Mouse (Mus musculus) hindlimb bud, embryonic 11.5 days (tissue): Measurements from ENCODE around the gene Acer2.

ENCODE experiments used
- DNase-seq: peaks from one replicate; pipeline ENCODE4 v3.0.0-alpha.2; 2012; ENCODE audit warnings: low read depth, low spot score; ENCODE audit errors: extremely low spot score

Acer2 gene

DNA sequence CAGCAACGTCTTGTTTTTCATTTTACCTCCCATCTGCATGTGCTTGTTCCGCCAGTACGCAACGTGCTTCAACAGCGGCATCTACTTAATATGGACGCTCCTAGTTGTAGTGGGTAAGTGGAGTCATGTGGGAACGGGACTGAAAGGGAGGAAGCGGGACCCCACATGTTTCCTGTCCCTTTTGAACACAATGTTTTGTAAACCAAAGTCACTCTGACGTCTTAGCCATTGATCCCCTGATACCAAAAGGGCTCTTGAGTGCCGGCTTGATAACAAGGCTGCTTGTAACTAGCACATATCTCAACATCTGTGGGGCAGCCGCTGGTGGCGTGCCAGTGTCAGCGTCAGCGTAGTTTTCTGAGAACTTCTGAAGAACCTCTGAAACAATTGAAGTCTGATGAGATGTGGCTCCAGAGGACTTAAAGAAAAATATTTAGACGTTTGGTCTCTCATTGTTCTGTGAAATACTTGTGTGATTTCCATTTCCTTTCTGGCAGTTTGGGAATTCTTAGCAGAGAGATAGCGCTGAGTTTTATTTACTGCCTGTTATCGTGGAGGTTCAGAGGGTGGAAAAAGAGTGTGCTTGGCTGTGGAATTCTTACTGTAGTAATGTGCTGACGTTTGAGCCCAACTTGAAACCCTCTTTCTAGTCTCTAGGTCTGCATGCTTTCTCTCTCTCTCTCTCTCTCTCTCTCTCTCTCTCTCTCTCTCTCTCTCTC is 12.1 kb downstream of the Acer2 start:
- no peak for DNase-seq

DNA sequence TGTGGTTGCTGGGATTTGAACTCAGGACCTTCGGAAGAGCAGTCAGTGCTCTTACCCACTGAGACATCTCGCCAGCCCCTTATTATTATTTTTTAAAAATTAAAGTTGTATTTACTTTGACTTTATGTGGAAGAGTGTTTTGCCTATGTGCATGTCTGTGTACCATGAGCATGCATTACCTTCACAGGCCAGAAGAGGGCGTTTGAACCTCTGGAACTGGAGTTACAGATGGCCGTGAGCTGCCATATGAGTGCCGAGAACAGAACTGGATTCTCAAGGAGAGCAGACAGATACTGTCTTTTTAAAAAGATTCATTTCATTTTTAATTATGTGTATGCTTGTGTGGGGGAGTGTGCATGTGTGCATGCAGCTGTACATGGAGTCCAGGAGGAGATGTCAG is 13.7 kb downstream of the Acer2 start:
- no peak for DNase-seq

DNA sequence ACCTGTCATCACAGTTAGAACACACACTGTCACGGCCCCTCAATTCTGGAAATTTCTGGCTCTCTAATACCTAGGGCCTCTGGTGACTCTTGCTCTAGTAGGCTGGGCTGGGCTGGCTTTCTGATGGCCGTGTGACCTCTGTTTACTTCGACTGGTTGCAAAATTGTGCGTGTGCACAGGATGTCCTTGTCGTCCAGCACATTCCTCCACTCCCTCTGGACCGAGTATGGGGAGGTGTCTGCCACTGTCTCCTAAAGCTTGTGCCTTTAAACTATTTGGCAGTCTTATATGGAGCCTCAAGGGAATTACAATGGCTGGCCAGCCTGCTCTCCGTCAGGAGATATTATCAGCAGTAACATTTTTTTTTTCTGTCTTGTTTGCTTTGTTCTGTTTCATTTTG is 23.2 kb downstream of the Acer2 start:
- no peak for DNase-seq

DNA sequence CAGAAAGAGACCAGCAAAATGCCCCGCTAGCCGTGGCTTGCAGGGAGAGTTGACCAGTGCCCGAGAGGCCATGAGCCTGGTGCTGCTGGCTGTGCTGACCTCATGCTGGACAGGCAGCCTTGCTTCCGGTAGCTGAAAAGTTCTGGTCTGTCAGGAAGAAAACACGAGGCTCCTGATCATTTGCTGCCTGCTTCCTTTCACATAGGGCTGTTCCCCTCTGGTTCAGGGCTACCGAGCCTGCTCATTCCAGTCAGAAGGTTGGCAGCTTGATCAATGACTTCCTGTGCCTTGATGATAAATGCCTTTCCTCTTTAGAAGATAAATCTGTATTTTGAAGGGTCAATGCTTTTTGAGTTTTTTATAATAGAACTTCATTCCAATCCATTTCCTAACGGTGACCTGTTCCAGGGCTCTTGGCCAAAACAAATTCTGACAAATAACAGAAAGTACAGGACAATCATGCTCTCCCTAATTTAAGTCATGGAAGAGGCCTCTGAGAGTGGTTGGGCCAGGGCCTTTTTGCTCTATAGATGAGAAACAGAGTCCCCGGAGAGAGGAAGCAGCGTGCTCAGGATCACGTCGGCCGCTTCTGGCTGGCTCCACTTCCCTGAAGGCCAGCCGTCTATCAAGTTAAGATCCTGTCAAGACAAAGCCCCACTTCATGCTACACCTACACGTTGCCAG is 24.7 kb downstream of the Acer2 start:
- no peak for DNase-seq

DNA sequence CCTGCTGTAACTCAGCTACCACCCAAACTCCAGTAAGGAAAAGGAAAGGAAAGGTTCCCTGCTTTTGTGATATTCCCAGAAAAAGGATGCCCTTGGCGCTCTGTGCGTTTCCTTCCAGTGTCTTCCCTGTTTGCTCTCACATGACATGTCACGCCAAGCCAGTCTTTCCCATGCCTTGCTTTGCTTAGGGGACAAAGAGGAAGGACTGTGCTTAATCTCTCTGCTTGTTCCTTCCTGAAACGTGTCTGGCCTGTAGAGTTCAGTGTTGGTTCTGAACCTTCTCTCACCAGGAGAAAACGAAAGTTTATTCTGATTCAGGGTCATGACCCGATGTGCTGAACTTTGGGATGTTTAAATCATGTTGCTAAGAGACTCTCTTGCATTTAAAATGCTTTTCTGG is 28.2 kb downstream of the Acer2 start:
- DNase-seq, result no peak

DNA sequence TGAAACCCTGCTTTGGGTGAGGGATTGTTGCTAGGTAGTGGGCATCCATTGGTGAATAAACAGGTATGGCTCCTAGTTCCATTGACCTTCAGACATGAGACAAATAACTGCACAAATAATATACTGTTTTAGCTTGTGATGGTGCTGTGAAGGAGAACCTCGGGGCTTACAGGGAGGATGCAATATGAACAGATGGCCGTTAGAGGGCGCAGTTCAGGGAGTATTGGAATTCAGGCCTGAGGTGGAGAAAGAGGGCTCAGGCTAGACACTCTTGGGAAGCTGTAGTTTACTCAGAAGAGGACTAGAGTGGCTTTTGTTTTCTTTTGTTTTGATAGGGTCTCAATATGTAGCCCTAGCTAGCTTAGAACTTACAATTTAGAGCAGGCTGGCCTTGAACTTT is 30.8 kb downstream of the Acer2 start:
- DNase-seq, result no peak

DNA sequence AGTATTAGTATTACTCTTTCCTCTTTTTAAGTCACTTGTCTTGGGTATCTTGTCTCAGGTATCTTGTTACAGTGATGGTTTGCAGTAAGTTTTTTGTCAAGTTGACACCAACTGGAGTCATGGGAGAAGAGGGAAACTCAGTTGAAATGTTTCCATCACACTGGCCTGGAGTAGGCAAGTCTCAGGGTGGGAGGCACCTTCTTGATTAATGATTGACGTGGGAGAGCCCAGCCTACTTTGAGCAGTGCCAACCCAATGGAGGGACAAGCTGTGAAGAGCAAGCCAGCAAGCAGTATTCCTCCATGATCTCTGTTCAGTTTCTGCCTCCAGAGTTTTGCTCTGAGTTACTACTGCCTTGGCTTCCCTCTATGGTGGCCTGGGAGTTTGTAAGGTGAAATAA is 31.7 kb downstream of the Acer2 start:
- no peak for DNase-seq

DNA sequence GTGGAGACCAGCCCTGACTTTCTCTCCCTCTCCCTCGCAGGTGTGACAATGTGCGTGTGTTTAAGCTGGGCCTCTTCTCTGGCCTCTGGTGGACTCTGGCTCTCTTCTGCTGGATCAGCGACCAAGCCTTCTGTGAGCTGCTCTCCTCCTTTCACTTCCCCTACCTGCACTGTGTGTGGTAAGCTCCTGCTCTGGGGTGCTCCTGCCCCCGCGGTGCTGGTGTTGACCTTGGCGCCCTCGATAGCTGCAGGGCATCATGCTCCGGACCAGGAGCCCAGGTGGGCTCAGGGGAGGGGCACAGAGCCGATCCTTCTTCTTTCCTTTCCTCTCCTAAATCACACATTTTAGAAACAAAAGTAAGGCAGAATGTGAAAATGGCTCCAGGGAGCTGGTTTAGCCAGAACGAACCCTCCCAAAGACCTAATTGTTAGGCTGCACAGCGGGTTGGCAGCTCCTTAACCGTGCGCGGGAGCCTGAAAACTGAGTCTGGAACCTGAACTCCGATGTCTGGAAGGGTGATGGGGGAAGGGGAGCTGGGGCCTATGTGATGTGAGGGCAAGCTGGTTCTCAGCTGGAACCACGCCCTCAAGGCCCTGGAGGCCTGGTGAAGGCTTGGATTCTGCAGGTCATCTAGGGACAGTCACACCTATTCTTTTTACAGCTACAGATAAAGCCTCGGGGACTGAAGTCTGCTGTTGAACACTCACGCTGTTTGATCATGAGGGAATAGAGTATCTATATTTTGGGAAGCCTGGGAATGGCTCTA is 37.6 kb downstream of the Acer2 start:
- no peak for DNase-seq

DNA sequence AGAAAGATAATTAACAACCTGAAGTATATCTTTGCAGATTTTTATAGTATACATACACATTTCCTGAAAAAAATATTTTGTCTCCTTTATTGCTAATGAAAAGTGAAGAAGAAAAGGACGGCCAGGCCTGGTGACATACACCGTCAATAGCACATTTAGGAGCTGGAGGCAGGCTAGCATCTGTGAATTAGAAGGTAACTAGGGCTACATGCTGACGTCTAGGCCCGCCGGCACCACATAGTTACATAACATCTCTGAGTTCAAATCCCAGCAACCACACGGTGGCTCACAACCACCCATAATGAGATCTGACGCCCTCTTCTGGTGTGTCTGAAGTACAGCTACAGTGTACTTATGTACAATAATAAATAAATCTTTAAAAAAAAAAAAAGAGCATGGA is 38.6 kb downstream of the Acer2 start:
- no peak for DNase-seq

DNA sequence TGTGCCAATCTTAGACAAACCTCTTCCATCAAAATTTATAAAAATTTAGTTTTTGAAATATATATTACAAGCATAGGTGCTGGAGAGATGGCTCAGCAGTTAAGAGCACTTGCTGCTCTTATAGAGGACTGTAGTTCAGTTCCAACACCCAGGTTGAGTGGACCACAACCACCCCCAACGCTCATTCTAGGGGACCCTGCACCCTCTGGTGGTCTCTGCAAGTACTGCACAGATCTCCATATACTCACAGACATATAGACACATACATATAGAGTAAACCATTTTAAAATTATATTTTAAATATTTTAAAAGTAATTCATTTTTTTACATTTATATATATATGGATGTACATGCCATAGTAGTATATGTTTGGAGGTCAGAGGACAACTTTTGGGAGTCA is 41.9 kb downstream of the Acer2 start:
- no peak for DNase-seq

DNA sequence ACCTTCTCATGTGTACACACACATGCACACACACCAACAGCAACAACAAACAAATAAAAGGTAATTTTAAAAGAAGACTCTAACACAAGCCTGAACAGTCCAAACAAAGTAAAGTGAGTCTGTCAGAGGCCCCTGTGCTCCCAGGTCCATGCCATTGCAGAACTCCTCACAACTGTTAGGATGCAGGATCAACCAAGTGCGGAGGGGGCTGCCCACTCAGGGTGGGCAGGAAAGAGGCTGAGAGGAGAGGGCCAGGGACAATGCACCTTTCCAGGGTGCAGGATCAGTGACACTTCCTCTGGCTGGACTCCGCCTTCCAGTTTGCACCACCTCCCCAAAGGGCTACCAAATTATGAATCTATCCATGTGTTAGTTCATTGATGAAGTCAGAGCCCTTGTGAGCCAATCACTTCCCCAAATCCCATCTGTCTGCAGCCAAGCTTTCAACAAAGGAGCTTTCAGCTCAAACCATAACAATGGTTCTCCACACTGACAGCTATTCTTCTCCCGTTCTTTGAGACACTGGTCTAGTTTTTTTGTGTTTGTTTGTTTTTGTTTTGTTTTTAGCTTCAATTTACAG is 49.4 kb downstream of the Acer2 start:
- DNase-seq, result no peak

DNA sequence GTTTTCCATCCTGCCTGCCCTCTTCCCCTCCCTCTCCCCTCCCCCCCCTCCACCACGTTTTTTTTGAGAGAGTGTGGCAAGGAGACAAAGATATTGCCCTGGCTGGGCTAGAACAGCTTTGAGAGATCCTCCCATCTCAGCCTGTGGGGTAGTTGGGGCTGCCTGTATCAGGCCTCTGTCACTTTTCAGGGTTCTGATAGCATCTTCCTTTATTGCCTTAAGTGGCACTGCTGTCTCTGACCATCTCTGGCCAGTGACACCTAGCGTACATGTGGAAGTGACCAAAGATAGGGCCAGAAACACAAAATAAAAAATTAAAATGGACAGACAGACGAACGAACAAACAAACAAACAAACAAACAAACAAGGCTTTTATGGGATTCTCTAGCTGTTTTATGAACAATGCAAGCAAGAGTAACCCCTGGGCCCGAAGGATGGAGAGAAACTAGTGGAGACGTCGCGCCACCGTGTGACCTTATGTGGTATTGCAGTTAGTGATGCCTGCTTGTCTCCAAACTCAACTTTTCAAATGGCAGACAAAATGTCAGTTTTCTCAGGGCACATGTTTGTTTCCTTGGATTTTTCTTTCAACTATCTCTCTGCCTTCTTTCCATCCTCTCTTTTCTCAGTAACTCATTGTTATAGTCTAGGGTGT is 50.7 kb downstream of the Acer2 start:
- peak; percentile 70 for DNase-seq

DNA sequence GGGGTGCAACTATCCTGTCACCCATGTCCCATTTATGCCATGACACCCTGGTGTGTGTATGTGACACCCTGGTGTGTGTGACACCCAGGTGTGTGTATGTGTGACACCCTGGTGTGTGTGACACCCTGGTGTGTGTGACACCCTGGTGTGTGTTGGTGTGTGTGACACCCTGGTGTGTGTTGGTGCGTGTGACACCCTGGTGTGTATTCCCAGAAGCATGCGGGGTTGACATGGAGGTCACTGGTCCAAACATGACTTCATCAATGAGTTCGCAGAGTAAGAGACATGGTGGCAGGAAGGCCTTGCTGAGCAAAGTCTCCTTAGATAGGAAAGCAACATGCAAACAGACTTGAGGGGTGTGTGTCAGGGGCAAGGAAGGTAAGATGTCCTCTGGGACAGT is 52.8 kb downstream of the Acer2 start:
- DNase-seq, result no peak

DNA sequence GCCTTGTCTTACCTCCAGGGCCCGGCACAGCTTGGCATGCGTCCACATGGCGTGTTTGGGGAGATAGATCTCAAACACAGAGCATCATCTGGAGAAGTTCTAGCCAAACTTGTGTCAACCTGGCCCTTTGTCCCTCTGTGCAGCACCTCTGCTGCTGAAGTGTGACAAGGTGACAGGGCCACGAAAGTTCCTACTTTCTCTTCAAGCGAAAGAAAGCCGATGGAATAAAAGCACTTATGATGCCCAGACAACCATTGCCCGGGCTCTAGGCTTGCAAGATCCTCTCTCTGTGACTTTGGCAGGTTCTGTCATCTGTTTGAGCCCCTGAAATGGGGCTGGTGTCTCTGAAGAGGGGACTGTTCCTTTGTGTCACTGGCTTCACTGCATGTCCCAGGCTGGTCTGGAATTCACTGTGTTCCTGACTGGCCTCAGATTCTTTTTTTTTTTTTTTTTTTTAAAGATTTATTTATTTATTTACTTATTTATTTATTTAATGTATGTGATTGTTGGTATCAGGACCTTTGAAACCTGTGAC is 56.0 kb downstream of the Acer2 start:
- DNase-seq, result no peak

DNA sequence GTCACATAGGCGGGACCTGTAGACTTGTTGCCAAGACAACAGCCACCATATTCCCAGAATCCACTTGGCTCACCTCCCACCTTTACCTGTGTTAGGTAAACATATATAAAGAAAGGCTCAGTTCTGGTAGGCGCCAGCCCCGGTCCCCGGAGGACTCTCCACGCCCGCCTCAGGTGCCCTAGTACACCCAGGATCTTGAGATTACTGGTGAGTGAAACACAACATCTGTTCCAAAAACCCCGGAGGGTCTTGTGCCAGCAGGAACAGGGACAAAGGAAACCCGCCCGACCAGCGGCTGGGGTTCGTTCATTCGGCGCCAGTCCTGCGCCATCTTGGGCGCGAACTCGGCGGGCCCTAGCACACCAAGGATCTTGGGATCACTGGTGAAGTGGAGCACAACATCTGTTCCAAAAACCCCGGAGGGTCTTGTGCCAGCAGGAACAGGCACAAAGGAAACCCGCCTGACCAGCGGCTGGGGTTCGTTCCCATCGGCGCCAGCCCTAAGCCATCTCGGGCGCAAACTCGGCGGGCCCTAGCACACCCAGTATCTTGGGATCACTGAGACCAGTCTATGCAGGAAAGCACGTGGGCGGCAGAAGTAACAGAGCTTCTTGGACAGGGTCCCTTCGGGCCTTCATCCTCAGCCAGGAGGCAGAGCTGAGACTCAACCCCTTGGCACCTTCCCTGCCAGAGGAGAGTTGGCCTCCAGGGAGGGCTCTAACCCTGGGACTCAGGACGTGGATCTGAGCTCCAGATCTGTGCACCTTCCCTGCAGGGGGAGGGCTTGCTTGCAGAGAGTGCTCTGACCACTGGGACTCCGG is 56.6 kb downstream of the Acer2 start:
- no peak for DNase-seq

DNA sequence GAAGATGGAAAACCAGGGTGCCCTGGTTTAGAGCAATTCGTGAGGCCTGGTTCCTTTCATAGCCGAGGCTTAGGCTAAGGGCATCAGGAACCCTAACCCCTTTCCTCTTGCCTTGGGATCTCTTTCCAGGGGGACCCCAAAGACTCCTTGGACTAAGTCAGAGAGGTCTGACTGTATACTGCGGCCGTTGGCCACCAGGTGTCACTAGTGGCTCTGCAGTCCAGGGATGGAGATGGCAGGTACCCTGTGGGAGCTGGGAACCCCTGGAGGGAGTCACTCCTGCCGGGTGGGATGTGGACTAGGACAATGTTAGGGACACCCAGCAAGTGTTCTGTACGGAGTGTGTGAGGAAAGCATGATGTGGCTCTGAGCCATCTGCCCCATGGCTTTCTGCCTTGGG is 58.8 kb downstream of the Acer2 start:
- no peak for DNase-seq

DNA sequence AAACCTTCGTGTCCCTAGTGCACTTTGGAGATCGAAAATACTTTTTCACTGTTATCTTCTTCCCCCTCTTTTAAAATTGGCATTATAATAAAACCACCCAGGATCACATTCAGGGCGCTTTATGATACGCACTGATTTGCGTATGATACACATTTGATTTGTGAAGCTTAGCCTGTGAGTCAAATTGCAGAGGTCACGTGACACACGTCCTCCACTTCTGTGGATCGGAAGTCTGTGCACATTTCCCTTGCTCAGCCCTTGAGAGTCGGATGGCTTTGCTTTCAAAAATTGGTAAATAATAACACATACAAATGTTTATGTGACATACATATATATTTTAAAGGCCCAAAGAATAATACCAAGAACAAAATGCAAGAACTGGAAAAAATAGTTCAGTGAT is 62.0 kb downstream of the Acer2 start:
- DNase-seq, result no peak

DNA sequence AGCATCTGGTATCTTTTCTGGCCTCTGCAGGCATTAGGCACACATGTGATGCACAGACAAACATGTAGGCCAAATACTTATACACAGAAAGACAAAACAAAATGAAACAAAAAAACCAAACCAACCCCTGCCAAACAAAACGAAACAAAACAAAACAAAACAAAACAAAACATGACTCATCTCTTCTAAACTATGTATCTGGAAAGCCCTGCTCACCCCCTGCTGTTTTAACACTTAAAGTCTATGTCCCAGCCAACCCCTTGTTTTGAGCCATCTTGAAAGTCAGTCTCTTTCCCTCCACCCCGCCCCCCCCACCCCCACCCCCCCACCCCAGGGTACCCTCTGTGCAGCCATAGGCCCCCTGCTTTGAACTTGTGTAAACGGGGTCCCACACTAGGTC is 62.5 kb downstream of the Acer2 start:
- no peak for DNase-seq

DNA sequence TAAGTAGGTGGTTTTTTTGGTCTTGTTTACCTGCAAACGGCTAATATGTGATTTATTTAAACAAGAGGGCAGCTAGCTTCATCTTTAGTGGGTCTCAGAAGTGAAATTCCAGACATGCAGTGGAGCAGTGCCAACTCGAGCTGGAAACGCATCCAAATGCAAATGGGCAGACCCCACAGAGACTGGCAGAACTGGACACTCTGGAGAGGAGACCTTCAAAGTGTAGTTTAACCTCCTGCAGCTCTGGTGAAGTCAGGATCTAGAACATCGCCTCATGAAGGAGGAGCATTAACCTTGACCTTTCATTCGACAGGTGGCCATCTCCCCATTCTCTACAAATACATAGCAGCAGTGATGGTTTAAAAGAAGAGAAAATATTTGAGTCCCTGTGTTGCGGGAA is 68.5 kb downstream of the Acer2 start:
- DNase-seq, result no peak

DNA sequence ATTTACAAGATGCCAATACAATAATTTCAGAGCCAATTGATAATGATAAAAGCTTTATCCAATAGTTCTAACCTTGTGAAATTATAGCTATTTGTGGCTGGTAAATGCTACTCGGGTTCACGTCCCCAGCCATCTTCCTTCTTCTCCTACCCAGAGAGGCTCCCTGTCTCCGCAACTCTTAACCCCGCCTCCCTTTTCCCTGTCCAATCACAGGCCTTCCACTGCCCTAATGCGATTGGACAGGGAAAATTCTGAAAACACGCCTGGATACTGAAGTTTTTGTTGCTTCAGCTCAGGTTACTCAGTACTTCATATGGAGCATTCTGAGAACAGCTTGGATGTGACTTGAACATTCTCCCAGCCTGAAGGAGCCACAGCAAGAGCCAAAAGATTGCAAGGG is 69.1 kb downstream of the Acer2 start:
- no peak for DNase-seq
